Mouse (Mus musculus) stomach, postnatal 0 days (tissue): ENCODE data around the gene Cyp4a30b.
"Not testable (repeated sequence)": the region's sequence is repeated elsewhere in the genome, so short reads cannot be mapped to it uniquely, and the experiment has no call there.

Experiments
- CTCF ChIP-seq: IDR thresholded peaks from 2 replicates; pipeline ENCODE4 v1.5.1; 2016; ENCODE audit warnings: antibody characterized with exemption, low read depth, mild to moderate bottlenecking, moderate library complexity
- EP300 ChIP-seq: optimal IDR thresholded peaks from 2 replicates; pipeline ENCODE3; 2016; ENCODE audit warnings: antibody characterized with exemption

GRCm38 (mm10) chr4:115513964-115514363 lies 61.6 kb downstream of the Cyp4a30b start:
- TF ChIP-seq CTCF, EP300: not testable (repeated sequence)
